23 mouse cellular contexts compared by ENCODE assay signal in genomic region chr13:15146167-15146566, GRCm38 (mm10).
DNase-seq lines count a peak whose midpoint lies in the region; ATAC-seq and TF ChIP-seq lines count a peak whose summit lies in the region.
"Had no signal": no experiment of that assay in that cellular context is flagged by ENCODE, and none has a peak within 500 bp of the region (broad histone marks: within the 10 kb centered on the region; RNA-seq: fewer than 3 reads in every experiment).

No protein-coding gene starts in this region.

- ATAC-seq in forebrain, embryonic 11.5 days (replicated peaks; ENCODE audit: low FRiP score), result 0 out of 2 replicates have a peak, but pooled peaks have one; percentile 27
- ATAC-seq in midbrain, embryonic 14.5 days (ENCODE audit: low FRiP score, low TSS enrichment), result no peak; the same call in 1 of the 2 replicates
- no peak for ATAC-seq in midbrain, embryonic 16.5 days
- ATAC-seq in midbrain, postnatal 0 days (ENCODE audit: low FRiP score), result peak; percentile 47; the same call in 1 of the 2 replicates
- ATAC-seq in intestine, postnatal 0 days, result no peak
- ATAC-seq: CD4-positive, CD25-positive, alpha-beta regulatory T cell, adult 4 months; forebrain, embryonic 15.5 days; hindbrain, embryonic 16.5 days had no signal

- H3K4me1 ChIP-seq in forebrain, embryonic 11.5 days (replicated peaks; ENCODE audit: control insufficient read depth, insufficient read depth, low read length), result no peaks in the 10 kb centered on the region
- peaks cover 8% of the 10 kb centered on the region for H3K4me1 ChIP-seq in forebrain, embryonic 10.5 days
- H3K4me1 ChIP-seq in midbrain, embryonic 14.5 days (ENCODE audit: control insufficient read depth, insufficient read depth, low read length), result no peaks in the 10 kb centered on the region
- H3K4me1 ChIP-seq in midbrain, embryonic 16.5 days (ENCODE audit: control insufficient read depth, insufficient read depth, low read length), result no peaks in the 10 kb centered on the region
- H3K4me1 ChIP-seq in limb, embryonic 10.5 days, result peaks cover 13% of the 10 kb centered on the region
- H3K4me1 ChIP-seq in midbrain, postnatal 0 days (ENCODE audit: insufficient read depth, low read length), result no peaks in the 10 kb centered on the region
- H3K4me1 ChIP-seq in intestine, postnatal 0 days (replicated peaks; ENCODE audit: control insufficient read depth, insufficient read depth, low read length), result no peaks in the 10 kb centered on the region
- H3K4me1 ChIP-seq: forebrain, embryonic 12.5 days; forebrain, embryonic 15.5 days; hindbrain, embryonic 13.5 days had no signal

- H3K4me3 ChIP-seq in forebrain, embryonic 11.5 days (ENCODE audit: low read depth, low read length), result no peak overlapping the region
- H3K4me3 ChIP-seq in forebrain, embryonic 10.5 days, result no peak overlapping the region
- no peak overlapping the region for H3K4me3 ChIP-seq in midbrain, embryonic 14.5 days (replicated peaks; ENCODE audit: low read depth, low read length)
- no peak overlapping the region for H3K4me3 ChIP-seq in midbrain, embryonic 16.5 days (ENCODE audit: low read depth, low read length)
- H3K4me3 ChIP-seq in limb, embryonic 10.5 days, result no peak overlapping the region
- no peak overlapping the region for H3K4me3 ChIP-seq in midbrain, postnatal 0 days (ENCODE audit: low read depth, low read length)
- no peak overlapping the region for H3K4me3 ChIP-seq in intestine, postnatal 0 days (ENCODE audit: low read depth, low read length)
- H3K4me3 ChIP-seq: forebrain, embryonic 12.5 days; forebrain, embryonic 15.5 days; gastrocnemius, adult 2 months; hindbrain, embryonic 13.5 days had no signal

- WGBS in forebrain, embryonic 11.5 days, result 51% methylated on average over 6 of the region's 6 CpGs
- WGBS in forebrain, embryonic 10.5 days, result 60% methylated on average over 6 of the region's 6 CpGs
- 58% methylated on average over 6 of the region's 6 CpGs for whole genome bisulfite sequencing in midbrain, embryonic 14.5 days
- WGBS in midbrain, embryonic 16.5 days, result 49% methylated on average over 6 of the region's 6 CpGs
- WGBS in limb, embryonic 10.5 days, result 54% methylated on average over 6 of the region's 6 CpGs
- 63% methylated on average over 6 of the region's 6 CpGs for WGBS in midbrain, postnatal 0 days
- 61% methylated on average over 6 of the region's 6 CpGs for WGBS in intestine, postnatal 0 days

- H3K27me3 ChIP-seq in forebrain, embryonic 11.5 days (ENCODE audit: control insufficient read depth, insufficient read depth, low read length), result no peaks in the 10 kb centered on the region
- H3K27me3 ChIP-seq in forebrain, embryonic 10.5 days (ENCODE audit: poor library complexity, severe bottlenecking), result no peaks in the 10 kb centered on the region
- H3K27me3 ChIP-seq in midbrain, embryonic 14.5 days (ENCODE audit: control insufficient read depth, insufficient read depth, low read length), result no peaks in the 10 kb centered on the region
- H3K27me3 ChIP-seq in midbrain, embryonic 16.5 days (ENCODE audit: control insufficient read depth, insufficient read depth, low read depth, low read length), result no peaks in the 10 kb centered on the region
- no peaks in the 10 kb centered on the region for H3K27me3 ChIP-seq in limb, embryonic 10.5 days (ENCODE audit: low read depth, poor library complexity, severe bottlenecking)
- H3K27me3 ChIP-seq in midbrain, postnatal 0 days (ENCODE audit: insufficient read depth, low read length), result no peaks in the 10 kb centered on the region
- H3K27me3 ChIP-seq in intestine, postnatal 0 days (replicated peaks; ENCODE audit: control insufficient read depth, insufficient read depth, low read length), result no peaks in the 10 kb centered on the region
- H3K27me3 ChIP-seq: forebrain, embryonic 12.5 days; forebrain, embryonic 15.5 days; hindbrain, embryonic 13.5 days had no signal

- H3K4me2 ChIP-seq in forebrain, embryonic 11.5 days (ENCODE audit: low read depth, low read length, severe bottlenecking), result no peak overlapping the region
- no peak overlapping the region for H3K4me2 ChIP-seq in midbrain, embryonic 14.5 days (ENCODE audit: low read length)
- H3K4me2 ChIP-seq in midbrain, embryonic 16.5 days (ENCODE audit: low read length), result no peak overlapping the region
- no peak overlapping the region for H3K4me2 ChIP-seq in midbrain, postnatal 0 days (ENCODE audit: low read depth, low read length, poor library complexity, severe bottlenecking)
- no peak overlapping the region for H3K4me2 ChIP-seq in intestine, postnatal 0 days (replicated peaks; ENCODE audit: low read depth)
- H3K4me2 ChIP-seq: forebrain, embryonic 12.5 days; forebrain, embryonic 15.5 days; heart, embryonic 11.5 days; hindbrain, embryonic 13.5 days had no signal

- no peaks in the 10 kb centered on the region for H3K36me3 ChIP-seq in forebrain, embryonic 11.5 days (ENCODE audit: control insufficient read depth, insufficient read depth, low read length)
- H3K36me3 ChIP-seq in forebrain, embryonic 10.5 days (replicated peaks), result no peaks in the 10 kb centered on the region
- H3K36me3 ChIP-seq in midbrain, embryonic 14.5 days (ENCODE audit: control insufficient read depth, insufficient read depth, low read length), result no peaks in the 10 kb centered on the region
- H3K36me3 ChIP-seq in midbrain, embryonic 16.5 days (ENCODE audit: control insufficient read depth, insufficient read depth, low read length), result no peaks in the 10 kb centered on the region
- no peaks in the 10 kb centered on the region for H3K36me3 ChIP-seq in limb, embryonic 10.5 days
- no peaks in the 10 kb centered on the region for H3K36me3 ChIP-seq in midbrain, postnatal 0 days (ENCODE audit: insufficient read depth, low read length)
- no peaks in the 10 kb centered on the region for H3K36me3 ChIP-seq in intestine, postnatal 0 days (ENCODE audit: control insufficient read depth, insufficient read depth)
- H3K36me3 ChIP-seq: forebrain, embryonic 12.5 days; forebrain, embryonic 15.5 days; hindbrain, embryonic 13.5 days had no signal

- DNase-seq in forebrain, embryonic 11.5 days (ENCODE audit: low spot score), result no peak
- no peak for DNase-seq in forebrain, embryonic 10.5 days (ENCODE audit: extremely low spot score, low spot score)
- peak; percentile 2 for DNase-seq in midbrain, embryonic 14.5 days
- DNase-seq in limb, embryonic 10.5 days (ENCODE audit: low spot score), result peak; percentile 32
- DNase-seq in midbrain, postnatal 0 days (ENCODE audit: low spot score), result no peak
- no peak for DNase-seq in urinary bladder, adult 2 months (ENCODE audit: low spot score)
- DNase-seq: adrenal gland, adult 2 months; adrenal gland, postnatal 14 days; cerebellum, adult 11-12 months; cerebellum, adult 8-10 months; cerebellum, postnatal 10 days; cerebellum, postnatal 36 days; gastrocnemius, adult 2 months; gastrocnemius, postnatal 14 days; heart, adult 11 months had no signal

- no peak overlapping the region for H3K9ac ChIP-seq in forebrain, embryonic 11.5 days (ENCODE audit: low read length)
- H3K9ac ChIP-seq in midbrain, embryonic 14.5 days (replicated peaks; ENCODE audit: low read length), result no peak overlapping the region
- H3K9ac ChIP-seq in midbrain, embryonic 16.5 days (ENCODE audit: low read depth, low read length), result no peak overlapping the region
- no peak overlapping the region for H3K9ac ChIP-seq in midbrain, postnatal 0 days (replicated peaks; ENCODE audit: low read length, poor library complexity, severe bottlenecking)
- no peak overlapping the region for H3K9ac ChIP-seq in intestine, postnatal 0 days (ENCODE audit: low read depth, low read length)
- H3K9ac ChIP-seq: forebrain, embryonic 12.5 days; forebrain, embryonic 15.5 days; hindbrain, embryonic 13.5 days had no signal

- no peak overlapping the region for H3K27ac ChIP-seq in forebrain, embryonic 11.5 days (ENCODE audit: low read depth, low read length)
- H3K27ac ChIP-seq in forebrain, embryonic 10.5 days, result no peak overlapping the region
- H3K27ac ChIP-seq in midbrain, embryonic 14.5 days (replicated peaks; ENCODE audit: low read depth, low read length), result no peak overlapping the region
- H3K27ac ChIP-seq in midbrain, embryonic 16.5 days (ENCODE audit: low read length), result no peak overlapping the region
- H3K27ac ChIP-seq in limb, embryonic 10.5 days, result peak overlapping the region; percentile 30; the same call in 1 of the 2 replicates
- no peak overlapping the region for H3K27ac ChIP-seq in midbrain, postnatal 0 days (ENCODE audit: low read depth, low read length)
- H3K27ac ChIP-seq in intestine, postnatal 0 days (ENCODE audit: low read depth, low read length), result no peak overlapping the region
- H3K27ac ChIP-seq: forebrain, embryonic 12.5 days; forebrain, embryonic 15.5 days; gastrocnemius, adult 2 months; hindbrain, embryonic 13.5 days had no signal

- no peak for TF ChIP-seq CTCF in midbrain, postnatal 0 days (IDR thresholded peaks at IDR 0.05)
- no peak for TF ChIP-seq CTCF in intestine, postnatal 0 days (IDR thresholded peaks at IDR 0.05; ENCODE audit: low read depth)

- no peaks in the 10 kb centered on the region for H3K9me3 ChIP-seq in forebrain, embryonic 11.5 days (ENCODE audit: control insufficient read depth, low read length)
- no peaks in the 10 kb centered on the region for H3K9me3 ChIP-seq in forebrain, embryonic 10.5 days
- H3K9me3 ChIP-seq in midbrain, embryonic 14.5 days (ENCODE audit: control insufficient read depth, low read length), result no peaks in the 10 kb centered on the region
- H3K9me3 ChIP-seq in midbrain, embryonic 16.5 days (replicated peaks; ENCODE audit: control insufficient read depth, low read length, poor library complexity, severe bottlenecking), result no peaks in the 10 kb centered on the region
- no peaks in the 10 kb centered on the region for H3K9me3 ChIP-seq in limb, embryonic 10.5 days (replicated peaks)
- no peaks in the 10 kb centered on the region for H3K9me3 ChIP-seq in midbrain, postnatal 0 days (ENCODE audit: low read length)
- no peaks in the 10 kb centered on the region for H3K9me3 ChIP-seq in intestine, postnatal 0 days (ENCODE audit: control insufficient read depth)
- H3K9me3 ChIP-seq: forebrain, embryonic 12.5 days; forebrain, embryonic 15.5 days; hindbrain, embryonic 13.5 days had no signal

Comparison
In these comparisons a context has a peak if more than half of its experiments do, and no peak if none do; other contexts are left out.
1. ATAC-seq: peak in forebrain, embryonic 11.5 days (single experiment) and midbrain, postnatal 0 days (single experiment); none in midbrain, embryonic 14.5 days (single experiment), midbrain, embryonic 16.5 days (single experiment) and intestine, postnatal 0 days (single experiment).
2. DNase-seq: peak in midbrain, embryonic 14.5 days (single experiment) and limb, embryonic 10.5 days (single experiment); none in forebrain, embryonic 11.5 days (single experiment), forebrain, embryonic 10.5 days (single experiment), midbrain, postnatal 0 days (single experiment) and urinary bladder, adult 2 months (single experiment).